Mouse (Mus musculus): ENCODE data around the gene Osbpl8. TPM values are rescaled to one million over a fixed set of nuclear protein-coding genes. Genes with fewer than 3 reads are reported as not detected.
A peak's percentile ranks its signal among the peaks of the same experiment; 100 is the strongest.
"Not testable (repeated sequence)": the region's sequence is repeated elsewhere in the genome, so short reads cannot be mapped to it uniquely, and the experiment has no call there.

The Osbpl8 gene
- polyA plus RNA-seq, 1 experiment from 2014 or later = 20.1 TPM

- WGBS = 87% methylated on average over 5 of the region's 5 CpGs
- ATAC-seq (ENCODE audit: low read depth); H3K36me3 ChIP-seq; H3K27ac ChIP-seq (replicated peaks); H3K4me1 ChIP-seq (replicated peaks); H3K9me3 ChIP-seq; H3K27me3 ChIP-seq; H3K4me2 ChIP-seq; H3K9ac ChIP-seq; H3K4me3 ChIP-seq: not testable (repeated sequence)
Measured at GRCm38 (mm10) chr10:111198705-111199104, 34.2 kb downstream of the Osbpl8 start.

- no peak overlapping the region for H3K9ac ChIP-seq
- H3K4me2 ChIP-seq = no peak overlapping the region
- no peak overlapping the region for H3K27ac ChIP-seq (replicated peaks)
- H3K27me3 ChIP-seq = no peaks in the 10 kb centered on the region
- H3K9me3 ChIP-seq = no peaks in the 10 kb centered on the region
- no peaks in the 10 kb centered on the region for H3K36me3 ChIP-seq
- 78% methylated on average over 7 of the region's 7 CpGs for WGBS
- H3K4me1 ChIP-seq (replicated peaks) = no peaks in the 10 kb centered on the region
- H3K4me3 ChIP-seq = no peak overlapping the region
- ATAC-seq (ENCODE audit: low read depth) = no peak
Measured at GRCm38 (mm10) chr10:111201120-111201519, 36.6 kb downstream of the Osbpl8 start.

GRCm38 (mm10) chr10:111201666-111202065, 37.1 kb downstream of the Osbpl8 start:
- Histone ChIP-seq H3K4me1 (replicated peaks) (no peaks in the 10 kb centered on the region), H3K9me3 (no peaks in the 10 kb centered on the region), H3K4me2 (no peak overlapping the region), H3K4me3 (no peak overlapping the region), H3K9ac (no peak overlapping the region), H3K36me3 (no peaks in the 10 kb centered on the region), H3K27me3 (no peaks in the 10 kb centered on the region), H3K27ac (replicated peaks) (no peak overlapping the region)
- no peak for ATAC-seq (ENCODE audit: low read depth)
- 73% methylated on average over 4 of the region's 4 CpGs for WGBS

- no peak for ATAC-seq (ENCODE audit: low read depth)
- Histone ChIP-seq H3K4me3 (no peak overlapping the region), H3K9ac (no peak overlapping the region), H3K27ac (replicated peaks) (no peak overlapping the region), H3K36me3 (no peaks in the 10 kb centered on the region), H3K4me2 (no peak overlapping the region), H3K4me1 (replicated peaks) (no peaks in the 10 kb centered on the region), H3K9me3 (no peaks in the 10 kb centered on the region), H3K27me3 (no peaks in the 10 kb centered on the region)
- WGBS = 84% methylated on average over 5 of the region's 5 CpGs
Measured at GRCm38 (mm10) chr10:111204089-111204488, 39.5 kb downstream of the Osbpl8 start.

- ATAC-seq (ENCODE audit: low read depth) = no peak
- Histone ChIP-seq H3K4me3 (no peak overlapping the region), H3K9ac (no peak overlapping the region), H3K36me3 (no peaks in the 10 kb centered on the region), H3K27ac (replicated peaks) (no peak overlapping the region), H3K9me3 (no peaks in the 10 kb centered on the region), H3K4me1 (replicated peaks) (no peaks in the 10 kb centered on the region), H3K4me2 (no peak overlapping the region), H3K27me3 (no peaks in the 10 kb centered on the region)
- 97% methylated on average over 2 of the region's 2 CpGs for WGBS
Measured at GRCm38 (mm10) chr10:111205421-111205820, 40.9 kb downstream of the Osbpl8 start.

GRCm38 (mm10) chr10:111207386-111207785, 42.8 kb downstream of the Osbpl8 start:
- H3K9ac ChIP-seq = no peak overlapping the region
- H3K4me1 ChIP-seq (replicated peaks) = no peaks in the 10 kb centered on the region
- H3K27me3 ChIP-seq = no peaks in the 10 kb centered on the region
- H3K4me2 ChIP-seq = no peak overlapping the region
- no peak for ATAC-seq (ENCODE audit: low read depth)
- no peaks in the 10 kb centered on the region for H3K9me3 ChIP-seq
- no peaks in the 10 kb centered on the region for H3K36me3 ChIP-seq
- no peak overlapping the region for H3K4me3 ChIP-seq
- 83% methylated on average over 9 of the region's 9 CpGs for WGBS
- no peak overlapping the region for H3K27ac ChIP-seq (replicated peaks)

GRCm38 (mm10) chr10:111214084-111214483, 49.5 kb downstream of the Osbpl8 start:
- H3K4me2 ChIP-seq = no peak overlapping the region
- WGBS = 92% methylated on average over 3 of the region's 3 CpGs
- ATAC-seq (ENCODE audit: low read depth) = no peak
- no peaks in the 10 kb centered on the region for H3K9me3 ChIP-seq
- H3K27me3 ChIP-seq = no peaks in the 10 kb centered on the region
- no peak overlapping the region for H3K9ac ChIP-seq
- no peaks in the 10 kb centered on the region for H3K4me1 ChIP-seq (replicated peaks)
- H3K36me3 ChIP-seq = no peaks in the 10 kb centered on the region
- no peak overlapping the region for H3K27ac ChIP-seq (replicated peaks)
- H3K4me3 ChIP-seq = no peak overlapping the region

- no peaks in the 10 kb centered on the region for H3K4me1 ChIP-seq (replicated peaks)
- 80% methylated on average over 2 of the region's 2 CpGs for WGBS
- no peak for ATAC-seq (ENCODE audit: low read depth)
Measured at GRCm38 (mm10) chr10:111214696-111215095, 50.1 kb downstream of the Osbpl8 start.

GRCm38 (mm10) chr10:111215572-111215971, 51.0 kb downstream of the Osbpl8 start:
- Histone ChIP-seq H3K4me1 (replicated peaks) (no peaks in the 10 kb centered on the region), H3K36me3 (no peaks in the 10 kb centered on the region), H3K9me3 (no peaks in the 10 kb centered on the region), H3K9ac (no peak overlapping the region), H3K4me3 (no peak overlapping the region), H3K4me2 (no peak overlapping the region), H3K27me3 (no peaks in the 10 kb centered on the region), H3K27ac (replicated peaks) (no peak overlapping the region)
- WGBS = 68% methylated on average over 3 of the region's 3 CpGs
- no peak for ATAC-seq (ENCODE audit: low read depth)

More at GRCm38 (mm10) chr10:111214696-111215095, 50.1 kb downstream of the Osbpl8 start:
- Histone ChIP-seq H3K36me3 (no peaks in the 10 kb centered on the region), H3K9ac (no peak overlapping the region), H3K4me2 (no peak overlapping the region), H3K4me3 (no peak overlapping the region), H3K27ac (replicated peaks) (no peak overlapping the region), H3K27me3 (no peaks in the 10 kb centered on the region), H3K9me3 (no peaks in the 10 kb centered on the region)

- Histone ChIP-seq H3K4me3 (no peak overlapping the region), H3K36me3 (no peaks in the 10 kb centered on the region), H3K9ac (no peak overlapping the region), H3K27ac (replicated peaks) (no peak overlapping the region), H3K4me1 (replicated peaks) (no peaks in the 10 kb centered on the region), H3K27me3 (no peaks in the 10 kb centered on the region), H3K4me2 (no peak overlapping the region), H3K9me3 (no peaks in the 10 kb centered on the region)
- 87% methylated on average over 3 of the region's 3 CpGs for WGBS
- ATAC-seq (ENCODE audit: low read depth) = no peak
Measured at GRCm38 (mm10) chr10:111216111-111216510, 51.6 kb downstream of the Osbpl8 start.

- no peak overlapping the region for H3K9ac ChIP-seq
- H3K4me1 ChIP-seq (replicated peaks) = peaks cover 8% of the 10 kb centered on the region; the same call in 1 of the 2 replicates
- H3K4me3 ChIP-seq = no peak overlapping the region
- H3K4me2 ChIP-seq = no peak overlapping the region
- peak; percentile 40; the same call in 1 of the 2 replicates for ATAC-seq (ENCODE audit: low read depth)
- no peak overlapping the region for H3K27ac ChIP-seq (replicated peaks)
- no peaks in the 10 kb centered on the region for H3K27me3 ChIP-seq
- WGBS = 80% methylated on average over 6 of the region's 6 CpGs
- no peaks in the 10 kb centered on the region for H3K36me3 ChIP-seq
- H3K9me3 ChIP-seq = no peaks in the 10 kb centered on the region
Measured at GRCm38 (mm10) chr10:111222535-111222934, 58.0 kb downstream of the Osbpl8 start.

GRCm38 (mm10) chr10:111223218-111223830, 58.8 kb downstream of the Osbpl8 start:
- Histone ChIP-seq H3K9me3 (no peaks in the 10 kb centered on the region), H3K27ac (replicated peaks) (no peak overlapping the region), H3K4me1 (replicated peaks) (peaks cover 8% of the 10 kb centered on the region; the same call in 1 of the 2 replicates), H3K4me3 (no peak overlapping the region), H3K4me2 (no peak overlapping the region), H3K27me3 (no peaks in the 10 kb centered on the region), H3K36me3 (no peaks in the 10 kb centered on the region), H3K9ac (no peak overlapping the region)
- ATAC-seq (ENCODE audit: low read depth) = no peak
- 51% methylated on average over 10 of the region's 10 CpGs for WGBS

- no peak overlapping the region for H3K4me3 ChIP-seq
- no peaks in the 10 kb centered on the region for H3K9me3 ChIP-seq
- no peak overlapping the region for H3K9ac ChIP-seq
- 87% methylated on average over 4 of the region's 4 CpGs for WGBS
- H3K27me3 ChIP-seq = no peaks in the 10 kb centered on the region
- H3K27ac ChIP-seq (replicated peaks) = no peak overlapping the region
- H3K4me2 ChIP-seq = no peak overlapping the region
- ATAC-seq (ENCODE audit: low read depth) = no peak
- H3K36me3 ChIP-seq = no peaks in the 10 kb centered on the region
- H3K4me1 ChIP-seq (replicated peaks) = peaks cover 8% of the 10 kb centered on the region; the same call in 1 of the 2 replicates
Measured at GRCm38 (mm10) chr10:111224696-111225095, 60.1 kb downstream of the Osbpl8 start.

Measured in neural tube, embryonic 13.5 days (tissue).